Mouse (Mus musculus): ENCODE data around the gene Pip5k1b.

DNA sequence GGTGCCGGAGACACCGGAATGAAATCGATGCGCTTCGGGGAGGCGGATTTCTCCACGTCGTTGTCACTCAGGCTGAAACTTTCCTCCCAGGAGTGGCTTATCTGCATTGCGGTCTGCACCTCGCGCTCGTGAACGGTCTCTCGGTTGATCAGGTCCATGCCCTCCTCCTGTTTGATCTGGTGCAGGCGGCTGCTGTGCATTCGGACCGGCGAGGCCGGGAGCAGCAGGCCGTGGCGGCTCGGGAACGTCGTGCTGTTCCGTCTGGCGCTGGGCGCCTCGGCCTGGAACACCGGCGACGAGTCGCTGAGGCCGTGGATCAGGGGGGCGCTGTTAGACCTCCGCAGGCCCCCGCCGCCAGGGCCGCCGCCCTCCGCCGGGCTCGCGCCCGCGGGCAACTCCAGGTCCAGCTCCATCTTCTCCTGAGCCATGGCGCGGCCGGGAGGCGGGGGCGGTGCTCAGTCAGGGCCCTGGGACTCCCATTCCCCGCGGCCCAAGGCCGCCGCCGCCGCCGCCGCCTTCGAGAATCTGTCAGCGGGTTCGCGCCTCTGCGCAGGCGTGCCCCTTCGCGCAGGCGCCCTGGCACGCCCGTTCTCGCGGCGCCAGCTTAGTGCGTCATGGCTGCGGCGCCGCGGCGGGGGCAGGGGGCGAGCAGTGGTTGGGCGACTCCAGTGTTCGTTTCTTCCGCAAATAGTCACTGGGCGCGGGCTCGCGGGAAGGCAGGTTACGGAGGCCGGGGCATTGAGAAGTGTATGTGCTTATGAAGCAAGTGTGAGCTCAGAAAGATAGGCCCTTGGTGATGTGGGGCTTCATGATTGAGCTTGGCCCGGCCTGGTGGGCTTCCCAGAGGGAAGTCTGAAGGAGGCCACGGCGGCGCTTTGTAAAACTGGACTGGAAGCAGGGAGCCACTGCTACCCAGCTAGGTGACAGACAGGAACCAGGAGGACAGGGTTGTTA lies 78.5 kb downstream of the Pip5k1b start, which contains the start of gene Fam122a:
- no peak for TF ChIP-seq ZNF384 (IDR thresholded peaks at IDR 0.05; ENCODE audit: low read depth, low read length)
- no peak for TF ChIP-seq MAFK (IDR thresholded peaks at IDR 0.05; ENCODE audit: insufficient read depth, low read depth, low read length)
- no peak for TF ChIP-seq ZC3H11A (IDR thresholded peaks at IDR 0.05; ENCODE audit: borderline replicate concordance, low read depth, low read length)
